Mouse (Mus musculus): ENCODE results near the gene Cacybp.

GRCm38 (mm10) chr1:160249786-160250185 lies 37.1 kb upstream of the Cacybp start:
- TF ChIP-seq POLR2A (IDR thresholded peaks at IDR 0.05; ENCODE audit: insufficient read length, low read depth) (no peak), TCF12 (IDR thresholded peaks at IDR 0.05; ENCODE audit: insufficient read depth, poor library complexity, severe bottlenecking) (no peak), USF1 (IDR thresholded peaks at IDR 0.05; ENCODE audit: low read depth) (no peak), POLR2AphosphoS2 (IDR thresholded peaks at IDR 0.05; ENCODE audit: insufficient read length, low read depth) (no peak), MYOD1 (IDR thresholded peaks at IDR 0.05; ENCODE audit: control insufficient read depth in 1 of 3, insufficient read length in 2 of 3, low read depth in 2 of 3) (no peak), MAX (IDR thresholded peaks at IDR 0.05; ENCODE audit: low read depth) (no peak), CEBPB (IDR thresholded peaks at IDR 0.05; ENCODE audit: insufficient read depth, poor library complexity, severe bottlenecking) (no peak), MYOG (IDR thresholded peaks at IDR 0.05; ENCODE audit: control insufficient read depth in 1 of 3, insufficient read depth in 1 of 3, insufficient read length in 2 of 3, low read depth in 2 of 3) (no peak), E2F4 (IDR thresholded peaks at IDR 0.05; ENCODE audit: insufficient read depth) (no peak), TCF3 (IDR thresholded peaks at IDR 0.05; ENCODE audit: insufficient read length, low read depth) (no peak), SRF (IDR thresholded peaks at IDR 0.05; ENCODE audit: control insufficient read depth, insufficient read length, low read depth) (no peak), REST (IDR thresholded peaks at IDR 0.05; ENCODE audit: insufficient read depth, insufficient read length) (no peak)
